Mouse (Mus musculus): ENCODE data around the gene Gm3435.
A peak's percentile ranks its signal among the peaks of the same experiment; 100 is the strongest.
"Not testable (repeated sequence)": the region's sequence is repeated elsewhere in the genome, so short reads cannot be mapped to it uniquely, and the experiment has no call there.

Gm3435 gene

GRCm38 (mm10) chr17:15009706-15010413, at the start of gene Gm3435:
Gene Gm3435 (plus strand): TSS chr17:15010176.
- DNase-seq: not testable (repeated sequence)

DNA sequence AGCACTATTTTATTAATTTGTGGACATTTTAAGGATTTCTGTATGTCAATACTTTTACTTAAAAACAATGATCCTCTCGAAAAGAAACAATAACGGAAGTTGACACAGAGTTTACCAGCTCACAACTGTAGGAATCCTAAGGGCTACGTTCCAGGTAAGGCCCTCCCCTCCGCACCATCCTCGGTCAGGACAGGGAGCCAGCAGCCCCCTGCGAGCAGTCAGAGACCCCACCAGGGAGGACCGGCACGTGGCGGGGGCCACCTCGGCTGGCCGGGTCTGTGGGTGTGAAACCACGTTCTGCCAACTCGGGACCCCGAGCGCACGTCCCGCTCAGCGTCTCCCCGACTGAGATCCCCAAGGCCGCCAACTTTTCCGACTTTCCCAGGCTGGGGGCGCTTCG, 49.5 kb upstream of the Gm3435 start:
- peak; percentile 25 for DNase-seq

DNA sequence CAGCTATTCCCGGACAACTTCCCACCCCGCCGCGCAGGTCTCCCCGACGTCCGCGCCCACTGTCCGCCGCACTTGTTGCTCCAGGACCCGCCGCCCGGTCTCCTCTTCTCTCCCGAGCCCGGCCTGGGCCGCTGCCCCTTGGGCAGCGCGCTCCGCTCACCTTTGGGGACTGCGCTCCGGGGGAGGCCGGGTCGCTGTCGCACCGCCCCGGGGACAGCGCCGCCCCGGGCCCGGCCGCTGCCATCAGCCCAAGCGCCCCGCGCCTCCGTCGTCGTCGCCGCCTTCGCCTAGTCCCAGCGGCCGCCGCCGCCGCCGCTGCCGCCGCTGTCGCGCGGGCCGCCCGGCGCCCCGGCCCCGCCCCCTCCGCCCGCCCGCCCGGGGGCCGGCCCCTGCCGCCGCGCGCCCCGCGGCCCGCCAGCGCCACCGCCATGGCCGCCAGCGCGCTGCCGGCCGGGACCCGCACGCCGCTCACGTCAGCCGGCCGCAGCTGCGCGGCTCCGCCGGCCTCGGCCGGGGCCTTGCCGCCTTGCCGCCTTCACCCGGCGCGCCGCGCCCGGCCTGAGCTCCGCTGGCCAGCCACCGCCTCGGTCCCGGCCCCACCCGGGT, 48.9 kb upstream of the Gm3435 start, which contains the start of gene Phf10:
TSS of gene Phf10 (minus strand) at position 323 of the 606 bp plus-strand sequence.
- DNase-seq: peak; percentile 19

GRCm38 (mm10) chr17:14961557-14962154, 48.3 kb upstream of the Gm3435 start:
- DNase-seq: not testable (repeated sequence)

- not testable (repeated sequence) for DNase-seq
Observed at GRCm38 (mm10) chr17:14968373-14968913, 41.5 kb upstream of the Gm3435 start.

DNA sequence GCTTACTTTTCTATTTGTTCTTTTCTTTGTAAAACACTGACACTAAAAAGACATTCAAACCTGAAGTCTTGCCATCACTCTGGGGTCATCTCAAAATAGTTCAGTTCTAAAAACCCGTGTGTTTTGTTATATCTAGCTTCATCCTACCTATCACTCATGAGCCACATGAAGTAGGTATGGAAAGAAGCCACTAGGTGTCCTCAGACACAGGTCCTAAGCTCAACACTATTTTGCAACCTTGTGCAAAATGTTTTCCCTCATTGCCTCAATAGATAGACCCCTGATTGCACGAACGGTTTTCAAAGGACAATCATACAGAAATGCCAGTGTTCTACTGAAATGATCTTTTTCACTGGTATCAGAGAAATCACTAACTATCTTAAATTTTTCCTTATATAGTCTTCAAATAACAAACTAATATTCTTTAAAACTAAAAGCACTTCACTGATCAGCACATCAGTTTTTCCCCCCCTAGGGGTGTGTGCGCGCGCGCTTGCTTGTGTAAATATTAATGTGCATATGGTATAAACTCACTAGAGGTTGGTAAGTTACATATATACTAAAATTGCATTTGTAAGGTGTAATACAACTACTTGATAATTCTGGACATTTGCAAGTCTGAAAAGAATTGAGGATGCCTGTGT, 32.1 kb upstream of the Gm3435 start:
- DNase-seq: not testable (repeated sequence)

- not testable (repeated sequence) for DNase-seq
Observed at GRCm38 (mm10) chr17:14978362-14979038, 31.5 kb upstream of the Gm3435 start, which contains the start of the genes 9030025P20Rik and Gm3417. Gene 9030025P20Rik (plus strand): TSS chr17:14978468. Gene Gm3417 (minus strand): TSS chr17:14978790.

DNA sequence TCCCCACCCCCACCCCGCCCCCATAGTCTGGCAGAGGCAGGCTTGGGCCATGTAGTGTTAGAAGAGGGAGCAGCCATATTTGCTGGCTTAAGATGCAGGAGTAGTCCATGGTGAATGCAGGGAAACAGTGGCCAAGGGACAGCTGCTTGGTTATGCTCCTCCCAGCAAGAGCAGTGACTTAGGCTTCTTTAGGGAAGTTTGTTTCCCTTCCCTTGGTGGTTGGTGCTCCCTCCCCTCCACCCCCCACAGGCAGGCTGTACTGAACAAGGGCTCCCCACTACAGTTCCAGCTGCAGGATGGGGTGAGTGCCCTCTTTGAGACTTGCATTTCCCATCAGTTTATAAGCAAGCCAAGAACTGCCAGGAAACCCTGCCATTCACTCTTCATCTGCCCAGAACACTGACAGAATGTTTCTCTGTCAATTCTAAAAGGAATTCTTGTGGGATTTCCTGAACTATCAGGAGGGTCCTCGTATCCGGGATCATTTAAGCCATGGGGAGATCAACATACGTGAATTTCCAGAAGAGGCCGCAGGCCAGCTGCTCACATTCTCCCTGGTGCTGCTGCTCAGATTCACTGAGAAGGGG, 19.8 kb upstream of the Gm3435 start:
- DNase-seq: peak; percentile 0

GRCm38 (mm10) chr17:14992522-14993138, 17.3 kb upstream of the Gm3435 start:
- not testable (repeated sequence) for DNase-seq

GRCm38 (mm10) chr17:14993139-14993832, 16.7 kb upstream of the Gm3435 start:
- DNase-seq: not testable (repeated sequence)

- not testable (repeated sequence) for DNase-seq
Observed at GRCm38 (mm10) chr17:14994140-14994539, 15.8 kb upstream of the Gm3435 start.

DNA sequence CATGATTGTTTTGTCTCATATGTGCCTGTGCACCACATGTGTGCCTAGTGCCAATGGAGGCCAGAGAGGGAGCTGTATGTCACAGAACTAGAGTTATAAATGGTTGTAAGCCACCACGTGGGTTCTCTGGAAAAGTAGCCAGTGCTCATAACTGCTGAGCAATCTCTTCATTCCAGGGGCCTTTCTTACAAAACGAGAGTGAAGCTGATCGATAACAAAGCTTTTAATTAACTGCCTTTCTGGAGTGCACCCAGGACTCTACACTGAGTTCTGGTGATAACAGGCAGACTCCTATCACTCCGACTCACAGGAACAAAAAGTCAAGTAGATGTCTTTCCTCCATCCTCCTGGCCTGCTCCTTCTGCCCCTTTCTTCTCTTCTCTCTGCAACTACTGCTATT, 9.9 kb upstream of the Gm3435 start:
- DNase-seq: not testable (repeated sequence)

- DNase-seq: not testable (repeated sequence)
Observed at GRCm38 (mm10) chr17:15009088-15009487, 888 bp upstream of the Gm3435 start.

- DNase-seq: peak; percentile 2
Observed at GRCm38 (mm10) chr17:15021503-15022220, 11.7 kb downstream of the Gm3435 start.

DNA sequence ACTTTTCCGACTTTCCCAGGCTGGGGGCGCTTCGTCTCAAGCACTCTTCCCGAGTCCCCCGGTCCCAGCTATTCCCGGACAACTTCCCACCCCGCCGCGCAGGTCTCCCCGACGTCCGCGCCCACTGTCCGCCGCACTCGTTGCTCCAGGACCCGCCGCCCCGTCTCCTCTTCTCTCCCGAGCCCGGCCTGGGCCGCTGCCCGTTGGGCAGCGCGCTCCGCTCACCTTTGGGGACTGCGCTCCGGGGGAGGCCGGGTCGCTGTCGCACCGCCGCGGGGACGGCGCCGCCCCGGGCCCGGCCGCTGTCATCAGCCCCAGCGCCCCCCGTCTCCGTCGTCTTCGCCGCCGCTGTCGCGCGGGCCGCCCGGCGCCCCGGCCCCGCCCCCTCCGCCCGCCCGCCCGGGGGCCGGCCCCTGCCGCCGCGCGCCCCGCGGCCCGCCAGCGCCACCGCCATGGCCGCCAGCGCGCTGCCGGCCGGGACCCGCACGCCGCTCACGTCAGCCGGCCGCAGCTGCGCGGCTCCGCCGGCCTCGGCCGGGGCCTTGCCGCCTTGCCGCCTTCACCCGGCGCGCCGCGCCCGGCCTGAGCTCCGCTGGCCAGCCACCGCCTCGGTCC, 14.0 kb downstream of the Gm3435 start:
- not testable (repeated sequence) for DNase-seq

GRCm38 (mm10) chr17:15024502-15025193, 14.7 kb downstream of the Gm3435 start:
- not testable (repeated sequence) for DNase-seq

DNA sequence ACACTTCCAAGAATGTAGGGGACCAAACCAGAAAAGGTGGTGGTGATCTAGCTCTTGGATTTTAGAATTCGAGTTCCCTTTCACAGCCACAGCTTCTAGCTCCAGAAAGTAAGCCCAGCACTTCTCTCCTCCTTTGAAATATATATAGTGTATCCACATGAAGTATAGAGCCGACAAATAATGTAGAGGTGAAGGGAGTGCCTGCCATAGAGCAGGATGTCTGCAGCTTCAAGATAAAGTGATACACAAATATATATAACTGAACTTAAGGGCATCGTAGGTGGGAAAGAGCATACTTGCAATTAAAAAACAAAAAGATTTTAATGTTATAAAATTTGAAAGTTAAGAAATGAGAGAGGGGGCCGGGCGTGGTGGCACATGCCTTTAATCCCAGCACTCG, 15.5 kb downstream of the Gm3435 start:
- DNase-seq: not testable (repeated sequence)

DNA sequence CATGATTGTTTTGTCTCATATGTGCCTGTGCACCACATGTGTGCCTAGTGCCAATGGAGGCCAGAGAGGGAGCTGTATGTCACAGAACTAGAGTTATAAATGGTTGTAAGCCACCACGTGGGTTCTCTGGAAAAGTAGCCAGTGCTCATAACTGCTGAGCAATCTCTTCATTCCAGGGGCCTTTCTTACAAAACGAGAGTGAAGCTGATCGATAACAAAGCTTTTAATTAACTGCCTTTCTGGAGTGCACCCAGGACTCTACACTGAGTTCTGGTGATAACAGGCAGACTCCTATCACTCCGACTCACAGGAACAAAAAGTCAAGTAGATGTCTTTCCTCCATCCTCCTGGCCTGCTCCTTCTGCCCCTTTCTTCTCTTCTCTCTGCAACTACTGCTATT, 21.4 kb downstream of the Gm3435 start:
- not testable (repeated sequence) for DNase-seq

- DNase-seq: not testable (repeated sequence)
Observed at GRCm38 (mm10) chr17:15040455-15040854, 30.5 kb downstream of the Gm3435 start.

Measured in right cerebral cortex, postnatal 4 days (tissue).